Mouse (Mus musculus): Measurements from ENCODE around the gene 1700020N01Rik.

DNA sequence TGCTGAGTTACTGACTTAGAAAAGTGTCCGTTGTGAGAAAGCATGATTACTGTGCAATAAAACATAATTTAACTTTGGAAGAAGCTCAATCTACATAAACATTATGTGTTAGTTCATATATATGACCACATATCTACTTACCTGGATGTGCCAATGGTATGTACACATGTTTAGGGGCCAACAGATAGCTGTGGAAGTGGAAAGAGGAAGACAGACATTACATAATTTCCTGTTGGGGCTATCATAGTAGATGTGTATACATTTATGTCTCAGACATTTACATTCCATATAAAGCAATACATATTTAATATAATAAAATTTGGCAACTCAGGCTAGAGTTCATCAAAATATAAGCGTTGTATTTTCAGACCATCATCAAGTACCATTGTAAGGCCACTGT lies 29.5 kb upstream of the 1700020N01Rik start:
- TF ChIP-seq CTCF (IDR thresholded peaks at IDR 0.05; ENCODE audit: insufficient read depth, low read length), result no peak
- TF ChIP-seq POLR2A (IDR thresholded peaks at IDR 0.05; ENCODE audit: borderline replicate concordance, extremely low read depth, low read depth, low read length), result no peak

Data from lung, adult 2 months (tissue).